Mouse (Mus musculus): ENCODE results near the gene Caskin1. TPM values are rescaled to one million over a fixed set of nuclear protein-coding genes. Genes with fewer than 3 reads are reported as not detected.
"Not testable (repeated sequence)": the region's sequence is repeated elsewhere in the genome, so short reads cannot be mapped to it uniquely, and the experiment has no call there.

The Caskin1 gene
- 1 to 10 TPM; 1.6 TPM for total RNA-seq (2021)
- long read RNA-seq, experiment 1, result 0 reads
- long read RNA-seq, experiment 2, partial matches to known transcripts, result 2 of 2 reads
- long read RNA-seq, experiment 2, other reads (novel, unspliced or antisense), result 0 of 2 reads

DNA sequence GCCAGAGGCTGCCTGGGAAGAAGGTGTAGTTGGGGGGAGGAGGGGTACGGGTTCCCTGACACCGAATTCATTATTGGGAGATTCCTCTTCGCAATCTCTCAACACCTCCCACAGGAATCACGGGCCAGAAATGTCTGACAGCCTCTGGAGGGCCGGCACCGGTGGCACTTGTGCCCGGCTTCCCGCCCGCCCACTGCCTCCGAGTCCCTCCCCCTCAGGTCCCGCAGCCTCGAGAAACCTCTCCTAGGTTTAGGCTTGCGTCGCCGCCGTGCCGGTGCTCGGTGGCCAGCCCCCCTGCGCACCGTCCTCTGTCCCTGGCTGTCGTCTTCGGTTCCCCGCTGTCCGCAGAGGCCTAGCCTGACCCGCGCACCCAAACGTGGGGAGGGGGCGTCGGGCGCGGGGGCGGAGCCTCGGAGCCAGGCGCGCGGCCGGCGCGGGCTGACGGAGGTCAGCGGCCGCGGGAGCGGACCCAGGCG is at the start of gene Caskin1:
Gene Caskin1 (plus strand): TSS at position 416 of the 476 bp plus-strand sequence.
- DNase-seq (ENCODE audit: low spot score in 2 of 2), result no peak

DNA sequence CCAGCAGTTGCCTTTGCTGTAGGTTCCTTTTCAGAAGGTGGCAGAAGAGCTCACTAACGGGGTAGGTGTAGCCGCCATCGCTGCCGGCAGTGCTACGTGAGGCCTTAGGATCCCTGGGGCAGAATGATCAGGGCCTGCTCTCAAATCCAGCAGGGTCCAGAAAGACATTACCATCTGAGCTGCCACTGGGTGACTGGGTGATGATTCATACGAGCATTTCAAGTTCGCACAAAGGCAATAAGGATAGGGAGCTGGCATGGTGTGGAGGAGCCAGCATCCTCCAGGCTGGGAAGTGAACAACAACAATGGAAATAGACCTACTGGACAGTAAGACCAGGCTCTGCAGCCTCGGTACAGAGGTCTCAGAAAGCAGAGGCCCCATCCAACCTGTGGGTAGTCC is 48.0 kb upstream of the Caskin1 start:
- no peak for DNase-seq (ENCODE audit: low spot score in 2 of 2)

DNA sequence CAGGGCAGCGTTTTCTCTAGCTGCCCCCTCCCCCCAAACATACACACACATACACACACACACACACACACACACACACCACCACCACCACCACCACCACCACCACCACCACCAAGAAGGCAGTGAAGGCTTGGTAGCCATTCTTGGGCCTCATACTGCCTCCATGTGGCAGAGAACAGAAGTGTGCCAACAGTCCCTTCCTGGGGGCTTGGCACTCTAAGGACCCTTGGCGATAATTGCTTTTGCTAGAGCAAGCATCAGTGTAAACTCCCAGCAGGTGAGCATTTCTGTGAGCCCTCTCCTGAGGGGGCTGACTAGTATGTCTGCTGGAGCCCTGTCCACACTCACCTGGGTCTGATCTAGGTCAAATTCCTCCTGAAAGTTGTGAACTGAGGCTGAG is 47.3 kb upstream of the Caskin1 start:
- DNase-seq (ENCODE audit: low spot score in 2 of 2), result no peak

DNA sequence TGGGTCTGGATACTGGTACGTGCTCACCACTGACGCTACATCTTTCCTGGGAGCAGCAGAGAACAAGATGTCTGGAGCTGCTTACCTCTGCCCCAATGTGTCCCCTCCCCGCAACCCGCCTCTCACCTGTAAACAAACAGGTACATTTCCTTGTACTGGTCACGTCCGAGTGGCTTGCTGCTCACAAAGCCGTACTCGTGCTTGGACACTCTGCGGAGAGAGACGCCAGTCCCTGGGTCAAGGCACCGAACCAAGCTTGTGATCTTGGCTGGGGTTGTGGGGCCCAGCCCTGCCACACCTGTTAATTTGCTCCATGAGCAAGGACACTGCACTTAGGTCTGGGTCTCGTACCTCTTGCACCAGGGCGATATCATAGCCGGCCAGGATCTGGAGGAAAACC is 46.3 kb upstream of the Caskin1 start:
- DNase-seq (ENCODE audit: low spot score in 2 of 2), result no peak

DNA sequence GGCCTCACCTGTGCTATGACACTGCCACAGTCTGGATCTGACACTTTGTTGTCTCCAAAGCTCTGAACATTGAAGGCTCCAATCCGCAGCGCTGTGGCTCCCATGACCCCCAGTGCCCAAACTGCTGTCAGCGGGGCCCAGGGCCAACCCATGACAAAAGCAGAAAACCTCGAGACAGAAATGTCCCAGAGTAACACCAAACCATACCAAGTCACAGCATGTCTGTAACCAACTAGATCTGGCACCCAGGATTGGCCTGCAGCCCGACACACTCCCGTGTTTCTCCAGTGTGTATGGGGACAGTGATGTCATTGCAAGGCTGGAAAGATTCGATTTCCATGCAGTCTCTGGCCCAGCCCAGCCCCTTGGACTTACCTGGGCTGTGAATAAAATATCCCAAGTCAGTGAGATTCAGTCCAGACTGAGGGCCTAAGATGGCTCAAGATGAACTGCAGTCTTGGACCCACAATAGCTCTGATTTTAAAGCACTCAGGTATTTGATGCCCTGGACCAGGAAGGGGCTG is 45.7 kb upstream of the Caskin1 start, which contains the start of gene Dnase1l2:
Gene Dnase1l2 (minus strand): TSS at position 474 of the 524 bp plus-strand sequence.
- no peak for DNase-seq (ENCODE audit: low spot score in 2 of 2)

DNA sequence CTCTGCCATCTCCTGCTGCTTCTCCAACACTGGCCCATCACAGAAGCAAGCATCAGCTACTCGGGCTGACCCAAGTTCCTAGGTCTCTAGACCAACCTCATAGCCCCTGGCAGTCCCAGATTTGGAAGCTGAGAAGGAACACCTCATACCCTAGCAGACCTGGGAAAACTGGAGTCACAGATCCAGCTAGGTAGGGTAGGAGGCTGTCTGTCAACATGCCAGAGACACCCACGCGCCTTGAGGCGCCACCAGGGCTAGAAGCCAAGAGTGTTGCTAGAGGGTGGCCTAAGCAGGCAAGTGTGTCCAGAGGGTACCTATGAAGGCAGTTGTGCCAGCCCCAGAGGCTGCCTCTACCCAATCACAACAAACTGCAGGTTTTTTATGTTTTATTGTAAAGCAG is 45.0 kb upstream of the Caskin1 start:
- DNase-seq (ENCODE audit: low spot score in 2 of 2), result no peak

DNA sequence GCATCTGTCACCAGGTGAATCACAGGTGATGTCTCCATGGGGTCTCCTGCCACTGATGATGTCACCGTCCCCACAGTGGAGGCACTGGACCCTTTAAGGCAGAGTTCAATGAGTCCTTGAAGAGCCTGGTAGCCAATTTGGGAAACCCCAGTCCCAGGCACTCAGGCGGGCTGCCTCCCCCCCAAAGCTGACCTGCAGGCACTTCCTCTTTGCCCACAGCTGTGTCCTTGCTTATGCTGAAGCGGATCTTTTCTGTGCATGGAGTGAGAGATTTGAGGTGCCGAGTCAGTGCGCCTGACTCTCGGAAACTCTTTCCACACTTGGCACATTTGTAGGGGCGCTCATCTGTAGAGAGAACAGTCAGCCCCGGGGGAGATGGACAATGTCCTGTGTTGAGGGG is 41.8 kb upstream of the Caskin1 start:
- no peak for DNase-seq (ENCODE audit: low spot score in 2 of 2)

DNA sequence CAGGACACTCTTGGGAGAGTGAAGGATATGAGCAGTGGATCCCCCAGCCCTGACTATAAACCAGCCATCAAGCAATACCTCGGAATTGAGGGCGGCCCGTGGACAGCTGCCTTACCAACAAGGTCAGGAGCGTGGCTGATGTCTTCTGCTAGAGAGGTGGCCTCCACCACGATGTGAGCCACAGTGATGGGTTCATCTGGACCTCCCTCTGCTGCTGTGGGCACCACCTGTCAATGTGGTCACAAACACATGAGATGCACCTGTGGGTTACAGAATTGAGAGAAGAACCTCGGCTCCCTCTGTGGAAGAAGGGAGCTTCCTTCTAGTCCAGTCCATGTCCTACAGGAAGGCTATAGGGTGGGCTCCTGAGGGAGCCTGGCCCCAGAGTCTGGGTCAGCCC is 38.9 kb upstream of the Caskin1 start:
- DNase-seq (ENCODE audit: low spot score in 2 of 2), result no peak

DNA sequence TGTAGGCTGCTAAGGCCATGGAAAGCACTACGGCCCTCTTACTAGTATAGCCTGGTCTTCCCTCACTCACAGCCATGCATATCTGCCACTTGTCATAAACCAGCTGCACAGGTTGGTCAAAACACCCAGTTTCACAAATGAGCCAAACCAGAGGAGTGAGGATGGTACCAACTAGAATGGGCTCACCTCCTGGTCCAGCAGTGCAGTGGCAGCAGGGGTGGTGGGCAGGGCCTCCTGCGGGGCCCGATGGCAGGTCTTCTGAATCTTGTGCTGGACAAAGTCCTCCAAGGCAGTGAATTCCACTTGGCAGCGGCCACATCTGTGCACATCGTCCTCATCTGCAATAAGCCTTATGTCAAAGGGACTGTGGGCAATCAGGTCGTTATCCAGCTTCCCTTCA is 37.2 kb upstream of the Caskin1 start:
- no peak for DNase-seq (ENCODE audit: low spot score in 2 of 2)

DNA sequence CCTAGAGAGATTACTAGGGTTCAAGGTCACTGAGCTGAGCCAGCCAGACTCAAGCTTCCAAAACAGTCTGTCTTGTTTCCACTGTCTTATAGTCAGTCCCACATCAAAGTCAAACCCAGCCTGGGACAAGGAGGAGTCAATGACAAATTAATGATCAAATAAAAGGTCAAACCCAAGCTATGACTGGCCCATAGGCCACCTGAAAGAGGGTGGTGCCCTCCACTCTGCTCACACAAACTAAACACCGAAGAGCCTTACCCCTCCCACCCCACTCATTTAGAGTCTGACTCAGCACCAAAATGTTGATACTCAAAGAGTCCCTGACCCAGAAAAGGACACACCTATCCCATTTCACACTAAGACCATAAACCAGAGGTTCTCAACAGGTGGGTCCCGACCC is 35.0 kb upstream of the Caskin1 start:
- no peak for DNase-seq (ENCODE audit: low spot score in 2 of 2)

DNA sequence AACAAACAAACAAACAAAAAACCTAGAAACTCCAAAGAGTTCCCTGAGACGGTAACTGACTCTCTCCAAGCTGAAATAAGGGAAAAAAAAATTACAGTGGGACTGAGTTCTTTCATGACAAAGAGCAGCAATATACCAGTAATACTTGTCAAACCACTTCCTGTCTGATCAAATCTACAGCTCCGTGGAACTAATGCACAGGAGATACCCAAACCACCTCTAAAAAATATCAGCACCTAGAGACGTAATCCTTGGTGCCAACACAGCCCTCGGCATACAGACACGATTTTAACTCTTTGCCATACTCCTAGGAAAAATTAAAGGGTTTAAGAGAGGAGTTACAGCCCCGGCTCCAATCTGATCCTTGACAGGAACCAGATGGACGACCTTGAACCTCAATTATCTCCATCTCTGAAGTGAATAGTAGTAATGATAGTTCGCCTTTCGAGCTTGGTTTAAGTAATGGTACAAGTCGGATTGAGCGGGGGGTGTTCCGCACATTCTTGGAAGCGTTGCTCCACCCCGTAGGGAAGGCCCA is 34.1 kb upstream of the Caskin1 start:
- no peak for DNase-seq (ENCODE audit: low spot score in 2 of 2)

DNA sequence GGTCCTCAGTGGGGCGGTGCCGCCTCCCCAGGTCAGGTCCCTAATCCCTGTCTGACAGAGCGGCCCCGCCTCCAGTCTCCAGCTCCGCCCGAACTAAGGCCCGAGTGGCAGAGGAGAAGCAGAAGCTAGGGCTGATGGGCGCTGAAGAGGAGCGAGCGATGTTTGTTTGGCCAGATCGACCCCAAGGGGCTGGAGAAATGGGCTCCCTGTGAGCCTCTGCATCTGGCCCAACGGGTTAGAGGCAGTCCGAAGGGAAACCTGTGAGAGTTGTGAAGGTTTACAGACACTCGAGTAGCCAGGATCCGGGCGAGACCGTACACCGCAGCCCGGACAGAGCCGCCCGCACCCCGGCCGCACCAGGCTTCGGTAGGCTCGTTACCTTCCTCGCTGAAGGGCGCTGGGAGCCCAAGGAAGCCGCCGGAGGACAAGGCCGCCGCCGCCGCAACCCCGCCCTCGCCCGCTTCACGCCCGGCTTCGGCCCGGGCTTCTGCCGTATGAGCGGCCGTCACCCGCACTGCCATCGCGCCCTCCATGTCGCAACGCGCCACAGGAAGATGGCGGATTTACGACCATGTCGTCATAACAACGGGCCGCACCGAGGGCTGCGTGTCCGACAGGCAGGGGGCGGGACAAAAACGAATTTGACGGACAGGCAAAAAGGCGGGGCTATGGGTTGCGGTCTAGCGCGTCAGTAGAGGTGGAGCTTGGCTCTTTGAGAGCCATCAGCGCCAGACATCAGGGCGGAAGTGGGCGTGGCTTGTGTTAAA is 33.5 kb upstream of the Caskin1 start:
- DNase-seq (ENCODE audit: low spot score in 2 of 2), result peak; percentile 95 to 99

DNA sequence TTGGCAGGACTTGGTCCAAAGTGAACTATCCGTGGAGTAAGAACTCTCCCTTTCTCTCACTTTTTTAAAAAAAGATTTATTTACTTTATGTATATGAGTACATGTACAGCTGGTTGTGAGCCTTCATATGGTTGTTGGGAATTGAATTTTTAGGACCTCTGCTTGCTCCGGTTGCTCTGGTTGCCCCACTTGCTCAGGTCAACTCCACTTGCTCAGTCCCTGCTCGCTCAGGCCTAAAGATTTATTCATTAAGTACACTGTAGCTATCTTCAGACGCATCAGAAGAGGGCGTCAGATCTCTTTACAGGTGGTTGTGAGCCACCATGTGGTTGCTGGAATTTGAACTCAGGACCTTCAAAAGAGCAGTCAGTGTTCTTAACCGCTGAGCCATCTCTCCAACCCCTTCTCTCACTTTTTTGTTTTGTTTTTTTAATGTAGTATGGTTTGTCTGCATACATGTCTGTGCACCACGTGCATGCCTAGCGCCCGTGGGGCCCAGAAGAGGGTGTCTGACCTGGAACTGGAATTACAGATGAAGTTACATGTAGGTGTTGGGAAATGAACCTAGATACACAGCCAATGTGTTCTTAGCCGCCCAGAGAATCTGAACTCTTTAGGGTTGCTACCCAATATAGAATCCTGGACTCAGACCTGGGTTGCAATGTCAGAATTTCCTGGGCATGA is 32.7 kb upstream of the Caskin1 start:
- DNase-seq (ENCODE audit: low spot score in 2 of 2), result not testable (repeated sequence)

DNA sequence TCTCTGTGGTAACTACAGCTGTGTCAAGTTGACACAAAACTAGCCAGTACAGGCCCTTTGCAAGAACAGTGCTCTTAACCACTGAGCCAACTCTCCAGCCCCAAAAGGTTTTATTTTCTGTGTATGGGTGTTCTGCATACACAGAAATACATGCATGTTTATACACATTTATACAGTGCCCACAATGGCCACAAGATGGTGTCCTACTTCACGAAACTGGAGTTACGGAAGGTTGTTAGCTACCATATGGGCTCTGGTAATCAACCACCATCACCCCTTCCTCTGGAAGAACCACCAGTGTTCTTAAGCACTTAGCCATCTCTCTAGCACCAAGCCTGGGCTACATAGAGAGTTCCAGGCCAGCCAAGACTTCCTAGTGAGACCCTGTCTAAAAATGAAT is 26.8 kb upstream of the Caskin1 start:
- DNase-seq (ENCODE audit: low spot score in 2 of 2), result no peak

DNA sequence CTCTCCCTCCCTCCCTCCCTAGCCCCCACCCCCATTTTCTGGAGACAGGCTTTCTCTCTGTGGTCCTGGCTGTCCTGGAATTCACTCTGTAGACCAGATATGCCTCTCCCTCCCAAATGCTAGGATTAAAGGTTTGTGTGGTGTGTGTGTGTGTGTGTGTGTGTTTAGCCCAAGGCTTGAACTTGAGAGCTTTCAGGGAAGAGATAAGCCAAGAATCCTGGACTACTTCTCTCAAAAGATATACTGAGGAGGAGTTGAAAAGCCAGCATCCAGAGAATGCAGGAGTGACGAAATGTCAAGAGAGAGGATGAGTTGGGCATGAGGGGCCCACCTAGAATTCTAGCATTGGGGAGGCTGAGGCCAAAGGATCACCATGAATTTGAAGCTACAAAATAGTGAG is 25.5 kb upstream of the Caskin1 start:
- no peak for DNase-seq (ENCODE audit: low spot score in 2 of 2)

DNA sequence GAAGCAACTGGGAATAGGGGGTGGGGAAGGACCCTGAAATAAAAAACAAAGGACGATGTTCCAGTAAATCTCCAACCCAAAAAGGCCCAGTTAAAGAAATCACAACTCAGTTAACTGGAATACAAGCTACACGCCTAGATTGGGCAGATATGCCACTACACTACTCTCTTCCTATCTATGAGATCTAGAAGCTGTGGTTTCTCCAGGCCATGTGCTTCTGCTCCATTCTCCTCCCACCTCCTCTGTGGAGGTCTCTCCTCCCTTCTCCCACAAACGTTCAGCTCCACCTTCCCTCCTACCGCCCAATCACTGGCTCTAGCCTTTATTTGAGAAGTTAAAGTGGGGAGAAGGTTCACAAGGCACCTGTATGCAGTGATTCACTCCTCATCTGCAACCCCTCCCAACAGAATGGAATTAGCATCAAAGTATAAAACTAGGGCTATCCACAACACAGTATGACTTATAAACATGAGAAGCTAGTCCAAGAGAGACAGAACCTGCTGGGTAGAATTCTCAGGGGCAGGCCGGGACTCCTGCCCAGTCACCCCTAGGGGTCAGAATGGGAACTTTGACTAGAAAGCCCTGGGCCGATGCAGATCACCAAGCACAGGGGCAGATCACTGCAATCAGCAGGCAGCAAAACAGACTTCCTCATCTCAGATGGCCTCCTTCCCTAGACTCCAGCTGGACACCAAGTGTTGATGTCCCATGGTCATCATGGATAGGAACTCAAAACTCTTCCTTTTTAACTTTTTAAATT is 24.8 kb upstream of the Caskin1 start:
- DNase-seq (ENCODE audit: low spot score in 2 of 2), result no peak

DNA sequence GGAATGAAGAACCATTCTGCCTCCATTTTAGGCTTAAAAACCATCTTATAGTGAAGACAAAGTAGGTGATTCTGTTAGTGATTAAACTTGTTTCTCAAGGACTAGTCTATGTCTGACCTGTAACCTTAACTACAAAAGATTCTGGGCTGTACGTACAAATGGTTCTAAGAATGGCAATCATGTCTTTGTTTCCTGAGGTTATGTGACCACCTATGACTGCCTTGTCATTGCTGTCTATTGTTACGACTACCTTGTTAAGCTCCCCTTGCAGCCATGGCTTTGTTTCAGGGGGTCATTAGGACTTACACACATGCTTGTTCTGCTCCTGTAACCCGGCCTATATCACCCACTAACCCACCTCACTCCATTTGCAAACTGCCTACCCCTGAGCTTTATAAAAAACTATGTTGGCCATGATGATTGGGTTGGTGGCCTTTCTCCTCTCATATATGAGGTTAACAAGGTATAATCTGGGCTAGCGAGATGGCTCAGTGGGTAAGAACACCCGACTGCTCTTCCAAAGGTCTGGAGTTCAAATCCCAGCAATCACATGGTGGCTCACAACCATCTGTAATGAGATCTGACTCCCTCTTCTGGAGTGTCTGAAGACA is 19.7 kb upstream of the Caskin1 start:
- DNase-seq (ENCODE audit: low spot score in 2 of 2), result no peak

DNA sequence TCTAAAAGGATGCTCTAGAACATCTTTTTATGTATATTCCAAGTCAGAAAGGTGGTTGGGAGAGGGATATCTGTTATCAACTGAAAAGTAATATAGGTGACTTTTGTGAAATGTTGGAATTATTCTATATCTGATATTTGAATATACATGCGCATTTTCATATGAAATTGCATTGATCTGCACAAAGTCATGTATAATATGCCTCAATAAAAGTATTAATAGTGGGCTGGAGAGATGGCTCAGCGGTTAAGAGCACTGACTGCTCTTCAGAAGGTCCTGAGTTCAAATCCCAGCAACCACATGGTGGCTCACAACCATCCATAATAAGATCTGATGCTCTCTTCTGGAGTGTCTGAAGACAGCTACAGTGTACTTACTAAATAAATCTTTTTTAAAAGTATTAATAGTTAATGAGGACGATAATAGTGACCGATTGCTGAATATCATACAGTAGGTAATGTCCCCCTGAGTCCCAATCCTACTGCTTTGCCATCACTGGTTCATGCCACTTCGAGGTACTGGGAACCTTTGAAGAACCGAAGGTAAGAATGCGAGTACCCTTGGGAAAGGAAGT is 19.0 kb upstream of the Caskin1 start:
- no peak for DNase-seq (ENCODE audit: low spot score in 2 of 2)

DNA sequence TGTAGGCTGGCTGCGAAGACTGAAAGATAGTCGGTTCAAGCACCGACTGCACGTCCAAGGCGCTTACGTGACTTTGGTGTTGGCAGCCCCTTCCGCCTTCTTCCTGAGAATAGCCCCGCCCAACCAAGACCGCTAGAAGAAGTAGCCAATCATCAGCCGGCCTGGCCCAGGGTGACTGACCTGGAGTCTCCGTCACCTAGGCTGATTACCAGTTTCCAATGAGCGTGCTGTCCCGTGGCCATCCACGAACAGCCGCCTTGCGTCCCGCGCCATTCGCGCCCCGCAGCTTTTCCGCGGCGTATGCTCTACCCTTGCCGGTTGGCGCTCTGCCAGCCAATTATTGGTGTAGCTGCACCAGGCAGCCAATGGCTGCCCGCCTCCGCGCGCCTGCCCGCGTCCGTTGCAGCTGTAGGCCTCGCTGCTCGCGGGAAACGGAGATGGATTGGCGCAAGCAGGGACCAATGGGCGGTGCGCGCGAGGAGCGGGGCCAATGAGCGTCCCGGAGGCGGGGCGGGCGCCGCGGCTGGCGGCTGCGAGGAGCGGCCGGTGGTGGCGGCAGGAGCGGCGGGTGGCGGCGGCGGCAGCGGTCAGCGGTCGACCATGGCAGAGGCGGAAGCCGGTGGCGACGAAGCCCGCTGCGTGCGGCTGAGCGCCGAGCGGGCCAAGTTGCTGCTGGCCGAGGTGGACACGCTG is 18.3 kb upstream of the Caskin1 start, which contains the start of the genes E4f1 and Pgp:
Gene E4f1 (minus strand): TSS at position 404 of the 693 bp plus-strand sequence.
Gene Pgp (plus strand): TSS at position 483 of the 693 bp plus-strand sequence.
- DNase-seq (ENCODE audit: low spot score in 2 of 2), result peak; percentile 97 to 99

Measured in gastrocnemius, postnatal 4 days (tissue).